Mouse (Mus musculus) bone marrow, adult 2 months (tissue): ENCODE results near the gene Adck1. TPM values are rescaled to one million over a fixed set of nuclear protein-coding genes. Genes with fewer than 3 reads are reported as not detected.
"Not testable (repeated sequence)": the region's sequence is repeated elsewhere in the genome, so short reads cannot be mapped to it uniquely, and the experiment has no call there.

Experiments used
- H3K27ac ChIP-seq: fragments of 200-500 bp; 2 replicates; pipeline ENCODE4 v1.5.1; 2012; ENCODE audit warnings: low read depth, mild to moderate bottlenecking, control low read depth, inconsistent platforms, low read length; ENCODE audit not compliant: control insufficient read depth, poor library complexity, insufficient read depth
- H3K4me1 ChIP-seq: fragments of 200-500 bp; 2 replicates; pipeline ENCODE4 v1.6.1; 2011; ENCODE audit warnings: low read length; ENCODE audit not compliant: control insufficient read depth, insufficient read depth
- H3K4me3 ChIP-seq: fragments of 200-500 bp; replicated peaks from 2 replicates; pipeline ENCODE3; 2011; ENCODE audit warnings: mild to moderate bottlenecking, low read depth, low read length, control low read depth; ENCODE audit not compliant: control insufficient read depth
- CTCF ChIP-seq: fragments of 200-500 bp; IDR thresholded peaks from 2 replicates; pipeline ENCODE4 v1.5.1; 2011; ENCODE audit warnings: low read length, control low read depth; ENCODE audit not compliant: control insufficient read depth, insufficient read depth
- POLR2A ChIP-seq: fragments of 200-500 bp; IDR thresholded peaks from 2 replicates; pipeline ENCODE4 v1.6.1; 2011; ENCODE audit warnings: low read depth, mild to moderate bottlenecking, control low read depth, low read length, borderline replicate concordance; ENCODE audit not compliant: control insufficient read depth
- WGBS: fragments of 180-500 bp; shearing (Covaris S2); methylation state at CpG from one replicate; pipeline ENCODE4 v1.1.7; 2018; 5-methylcytosine and 5-hydroxymethylcytosine counted together
- polyA plus RNA-seq: library from polyadenylated mRNA; stranded (reverse); fragments of >200 nt; gene quantifications from 2 replicates; pipeline ENCODE4 v1.2.4, GENCODE M21; 2011; ENCODE audit warnings: low replicate concordance; ENCODE audit not compliant: missing spikeins, insufficient read depth, insufficient read length

Gene Adck1
- polyA plus RNA-seq, 1 experiment = 5.9 TPM

GRCm38 (mm10) chr12:88463588-88464290 is 103.4 kb downstream of the Adck1 start:
- H3K4me3 ChIP-seq = no peak overlapping the region

DNA sequence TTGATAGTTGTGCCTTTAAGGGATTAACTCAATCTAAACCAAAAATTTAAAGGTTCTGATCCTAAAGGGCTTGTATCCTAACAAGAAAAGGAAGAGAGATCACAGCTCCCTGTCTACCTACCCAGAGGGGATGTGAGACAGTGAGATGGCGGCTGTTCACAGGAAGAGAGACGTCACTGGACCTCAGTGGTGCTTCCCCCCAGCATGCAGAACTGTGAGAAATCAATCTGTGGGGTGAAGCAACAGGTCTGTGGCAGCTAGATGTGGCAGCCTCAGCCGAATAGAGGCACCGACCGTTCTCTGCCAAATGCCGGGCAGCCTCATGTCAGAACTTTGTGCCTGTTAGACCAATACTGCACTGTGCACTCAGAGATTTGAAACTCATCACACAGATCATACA is 106.4 kb downstream of the Adck1 start:
- Histone ChIP-seq H3K4me3 (no peak overlapping the region), H3K4me1 (no peaks in the 10 kb centered on the region), H3K27ac (no peak overlapping the region)
- TF ChIP-seq POLR2A (no peak), CTCF (no peak)
- 49% methylated on average over 6 of the region's 6 CpGs for WGBS

More at GRCm38 (mm10) chr12:88463588-88464290, 103.4 kb downstream of the Adck1 start:
- Histone ChIP-seq H3K4me1 (no peaks in the 10 kb centered on the region), H3K27ac (no peak overlapping the region)
- TF ChIP-seq POLR2A = no peak
- no peak for TF ChIP-seq CTCF
- WGBS = 78% methylated on average over 10 of the region's 10 CpGs

DNA sequence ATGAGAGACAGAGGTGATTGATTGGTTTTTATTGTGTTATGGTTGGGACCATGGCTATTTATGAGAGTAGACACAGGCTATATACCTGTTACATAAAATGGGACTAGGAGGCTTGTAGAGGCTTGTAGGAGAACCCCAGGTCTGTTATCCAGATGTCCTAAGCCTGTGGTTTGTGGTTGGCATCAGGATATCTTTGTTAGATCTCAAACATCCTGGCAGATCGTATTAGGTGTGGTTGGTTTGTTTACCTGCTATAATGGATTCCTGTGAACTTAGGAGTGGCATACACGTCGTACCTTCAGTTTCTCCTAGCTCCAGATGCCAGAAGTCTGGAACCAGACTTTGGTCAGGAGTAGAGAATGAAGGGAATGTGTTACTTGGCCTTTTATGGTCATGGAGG is 106.9 kb downstream of the Adck1 start:
- no peak overlapping the region for H3K4me3 ChIP-seq
- no peak overlapping the region for H3K27ac ChIP-seq
- no peak for TF ChIP-seq POLR2A
- no peak for TF ChIP-seq CTCF
- 59% methylated on average over 3 of the region's 3 CpGs for WGBS
- no peaks in the 10 kb centered on the region for H3K4me1 ChIP-seq

DNA sequence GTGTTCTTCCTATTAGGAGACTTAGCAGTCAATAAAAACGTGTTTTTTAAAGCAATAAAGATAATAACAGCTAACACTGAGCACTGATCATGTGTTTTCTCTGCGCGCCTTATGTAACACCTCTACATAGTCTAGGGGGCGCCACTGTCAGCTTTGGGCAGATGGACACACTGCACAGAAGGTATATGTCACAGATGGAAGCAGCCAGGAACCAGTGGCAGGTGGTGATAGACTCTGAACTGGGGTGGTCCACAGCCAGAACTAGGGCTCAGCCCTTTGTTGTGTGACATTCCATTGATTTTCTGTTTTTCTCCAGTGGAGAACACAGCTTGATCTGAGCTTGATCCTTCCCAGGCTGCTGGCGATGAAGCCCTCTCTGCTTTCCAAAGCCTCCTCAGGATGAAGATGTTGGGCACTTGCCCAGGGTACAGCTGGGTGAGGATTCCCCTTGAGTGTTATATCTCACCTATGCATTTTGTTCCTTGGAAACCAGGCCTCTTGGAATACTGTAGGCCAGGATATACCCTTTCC is 107.6 kb downstream of the Adck1 start:
- no peak overlapping the region for H3K27ac ChIP-seq
- H3K4me3 ChIP-seq = no peak overlapping the region
- H3K4me1 ChIP-seq = no peaks in the 10 kb centered on the region
- TF ChIP-seq CTCF (no peak), POLR2A (no peak)
- WGBS = 70% methylated on average over 5 of the region's 5 CpGs

GRCm38 (mm10) chr12:88468691-88469090 is 108.3 kb downstream of the Adck1 start:
- Histone ChIP-seq H3K27ac (no peak overlapping the region), H3K4me3 (no peak overlapping the region), H3K4me1 (no peaks in the 10 kb centered on the region)
- TF ChIP-seq POLR2A (no peak), CTCF (no peak)
- 81% methylated on average over 6 of the region's 6 CpGs for WGBS

DNA sequence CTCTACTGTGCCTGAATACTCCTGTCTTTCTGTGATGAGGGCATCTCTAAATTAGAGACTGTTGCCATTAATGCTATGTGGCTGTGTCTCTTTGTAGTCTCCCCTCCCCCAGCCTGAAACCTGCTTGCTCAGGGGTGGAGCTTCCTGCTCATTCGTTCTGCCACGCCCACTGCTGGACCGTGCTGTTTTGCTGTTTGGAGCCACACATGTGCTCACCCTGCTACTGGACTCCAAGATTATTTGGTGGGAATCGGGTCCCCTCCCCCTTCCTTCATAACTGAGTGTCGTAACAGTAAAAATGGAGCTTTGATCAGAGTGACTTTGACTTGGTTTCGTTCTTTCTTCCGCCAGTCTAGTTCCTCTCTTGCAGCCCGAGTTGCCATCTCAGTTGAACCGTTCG is 111.5 kb downstream of the Adck1 start:
- H3K27ac ChIP-seq, H3K4me1 ChIP-seq: not testable (repeated sequence)
- WGBS = 41% methylated on average over 10 of the region's 10 CpGs
- H3K4me3 ChIP-seq = peak overlapping the region; percentile 34

DNA sequence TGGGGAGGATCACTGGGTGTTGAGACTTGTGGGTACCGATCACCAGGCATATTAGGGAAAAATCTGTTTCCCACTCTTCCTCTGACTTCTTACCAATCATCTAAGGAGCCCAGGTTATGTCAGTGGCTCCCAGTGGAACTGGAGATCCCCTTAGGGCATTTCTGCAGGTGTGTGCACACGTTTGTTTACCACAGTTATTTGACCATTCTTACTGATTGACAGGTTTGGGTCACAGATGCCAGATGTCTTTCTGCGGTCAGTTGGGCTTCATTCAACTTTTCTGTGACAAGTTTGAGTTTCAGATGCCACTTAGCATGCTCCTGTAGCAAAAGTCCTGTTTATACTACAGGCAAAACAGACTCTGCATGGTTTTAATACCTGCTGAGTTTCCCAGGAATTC is 112.5 kb downstream of the Adck1 start:
- no peak overlapping the region for H3K4me3 ChIP-seq
- WGBS = 76% methylated on average over 3 of the region's 3 CpGs
- TF ChIP-seq POLR2A (no peak), CTCF (no peak)
- H3K27ac ChIP-seq = no peak overlapping the region
- no peaks in the 10 kb centered on the region for H3K4me1 ChIP-seq

DNA sequence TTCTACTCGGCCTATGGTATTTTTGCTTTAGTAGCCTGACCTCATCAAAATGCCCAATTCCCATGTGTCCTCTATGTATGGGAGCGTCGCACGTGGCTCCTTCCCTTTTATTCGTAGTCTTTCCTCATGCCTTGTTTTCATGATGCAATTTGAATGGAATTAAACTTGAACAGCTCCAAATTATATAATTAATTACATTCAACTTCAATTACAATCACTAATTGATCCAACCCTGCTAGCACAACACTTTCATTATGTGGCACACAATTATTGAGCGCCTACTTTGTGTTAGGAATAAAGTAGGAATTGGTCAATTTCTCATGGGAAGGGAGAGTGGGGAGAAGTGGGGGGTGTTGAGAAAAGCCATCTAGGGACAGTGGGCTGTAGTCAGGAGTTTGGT is 113.4 kb downstream of the Adck1 start:
- TF ChIP-seq POLR2A (no peak), CTCF (no peak)
- 84% methylated on average over 6 of the region's 6 CpGs for WGBS
- no peaks in the 10 kb centered on the region for H3K4me1 ChIP-seq

GRCm38 (mm10) chr12:88475833-88476232 is 115.5 kb downstream of the Adck1 start:
- Histone ChIP-seq H3K4me1 (no peaks in the 10 kb centered on the region), H3K27ac (no peak overlapping the region), H3K4me3 (no peak overlapping the region)
- WGBS = 76% methylated on average over 3 of the region's 3 CpGs
- TF ChIP-seq CTCF (no peak), POLR2A (no peak)

More for the DNA sequence above, 113.4 kb downstream of the Adck1 start:
- no peak overlapping the region for H3K27ac ChIP-seq
- no peak overlapping the region for H3K4me3 ChIP-seq
